Mouse (Mus musculus): Measurements from ENCODE around the gene Dusp6.
A peak's percentile ranks its signal among the peaks of the same experiment; 100 is the strongest.
"Not testable (repeated sequence)": the region's sequence is repeated elsewhere in the genome, so short reads cannot be mapped to it uniquely, and the experiment has no call there.

Dusp6 gene

GRCm38 (mm10) chr10:99262867-99263379 lies at the start of gene Dusp6:
Gene Dusp6 (plus strand): TSS chr10:99263231.
- peak; percentile 99 for DNase-seq

- DNase-seq: no peak
Observed at GRCm38 (mm10) chr10:99214421-99215299, 48.4 kb upstream of the Dusp6 start.

- DNase-seq: not testable (repeated sequence)
Observed at GRCm38 (mm10) chr10:99216570-99216969, 46.5 kb upstream of the Dusp6 start.

GRCm38 (mm10) chr10:99221540-99221939 lies 41.5 kb upstream of the Dusp6 start:
- DNase-seq: no peak

- DNase-seq: no peak
Observed at GRCm38 (mm10) chr10:99222726-99223125, 40.3 kb upstream of the Dusp6 start.

- no peak for DNase-seq
Observed at GRCm38 (mm10) chr10:99224218-99224617, 38.8 kb upstream of the Dusp6 start.

GRCm38 (mm10) chr10:99226782-99227181 lies 36.2 kb upstream of the Dusp6 start:
- DNase-seq: no peak

GRCm38 (mm10) chr10:99227968-99228864 lies 34.8 kb upstream of the Dusp6 start:
- peak; percentile 40 for DNase-seq

- peak; percentile 42 for DNase-seq
Observed at GRCm38 (mm10) chr10:99229031-99229684, 33.9 kb upstream of the Dusp6 start.

GRCm38 (mm10) chr10:99232518-99233227 lies 30.4 kb upstream of the Dusp6 start:
- no peak for DNase-seq

- no peak for DNase-seq
Observed at GRCm38 (mm10) chr10:99234336-99234735, 28.7 kb upstream of the Dusp6 start.

GRCm38 (mm10) chr10:99235081-99235480 lies 27.9 kb upstream of the Dusp6 start:
- DNase-seq: no peak

- no peak for DNase-seq
Observed at GRCm38 (mm10) chr10:99237205-99237832, 25.7 kb upstream of the Dusp6 start.

- DNase-seq: no peak
Observed at GRCm38 (mm10) chr10:99238537-99238936, 24.5 kb upstream of the Dusp6 start.

GRCm38 (mm10) chr10:99241284-99241828 lies 21.7 kb upstream of the Dusp6 start:
- no peak for DNase-seq

GRCm38 (mm10) chr10:99241829-99242711 lies 21.0 kb upstream of the Dusp6 start:
- peak; percentile 39 for DNase-seq

GRCm38 (mm10) chr10:99242721-99243120 lies 20.3 kb upstream of the Dusp6 start:
- peak; percentile 41 for DNase-seq

- no peak for DNase-seq
Observed at GRCm38 (mm10) chr10:99243907-99244489, 19.0 kb upstream of the Dusp6 start.

- no peak for DNase-seq
Observed at GRCm38 (mm10) chr10:99244655-99245260, 18.3 kb upstream of the Dusp6 start.

Measured in retina, postnatal 1 day (tissue).